Mouse (Mus musculus): ENCODE results near the gene Dock6.
"Not testable (repeated sequence)": the region's sequence is repeated elsewhere in the genome, so short reads cannot be mapped to it uniquely, and the experiment has no call there.

The Dock6 gene

GRCm38 (mm10) chr9:21852128-21853091, at the start of gene Dock6:
Dock6 (minus strand) TSS chr9:21852635.
- peak; percentile 80 for DNase-seq

GRCm38 (mm10) chr9:21901223-21901820, 48.9 kb upstream of the Dock6 start:
- peak; percentile 35 for DNase-seq

- no peak for DNase-seq
These were observed 36.8 kb upstream of the Dock6 start for GRCm38 (mm10) chr9:21889229-21889628.

GRCm38 (mm10) chr9:21876601-21877000, 24.2 kb upstream of the Dock6 start:
- DNase-seq = no peak

- no peak for DNase-seq
These were observed 19.8 kb upstream of the Dock6 start for GRCm38 (mm10) chr9:21872204-21872603.

GRCm38 (mm10) chr9:21870879-21871524, 18.6 kb upstream of the Dock6 start:
- DNase-seq = peak; percentile 54

GRCm38 (mm10) chr9:21869290-21869689, 16.9 kb upstream of the Dock6 start:
- DNase-seq = peak; percentile 47

GRCm38 (mm10) chr9:21867726-21868125, 15.3 kb upstream of the Dock6 start:
- DNase-seq = no peak

GRCm38 (mm10) chr9:21866641-21867040, 14.2 kb upstream of the Dock6 start:
- DNase-seq = no peak

GRCm38 (mm10) chr9:21865673-21866398, 13.4 kb upstream of the Dock6 start:
- DNase-seq = no peak

- DNase-seq = no peak
These were observed 9.7 kb upstream of the Dock6 start for GRCm38 (mm10) chr9:21862181-21862580.

- not testable (repeated sequence) for DNase-seq
These were observed 7.9 kb upstream of the Dock6 start for GRCm38 (mm10) chr9:21860349-21860748.

GRCm38 (mm10) chr9:21859606-21860005, 7.2 kb upstream of the Dock6 start:
- no peak for DNase-seq

- no peak for DNase-seq
These were observed 5.6 kb upstream of the Dock6 start for GRCm38 (mm10) chr9:21858084-21858483.

- DNase-seq = no peak
These were observed 5.1 kb upstream of the Dock6 start for GRCm38 (mm10) chr9:21857501-21857900.

GRCm38 (mm10) chr9:21854894-21855293, 2.5 kb upstream of the Dock6 start:
- no peak for DNase-seq

- no peak for DNase-seq
These were observed 1.5 kb upstream of the Dock6 start for GRCm38 (mm10) chr9:21853961-21854360.

- no peak for DNase-seq
These were observed 1.4 kb downstream of the Dock6 start for GRCm38 (mm10) chr9:21851084-21851483.

- no peak for DNase-seq
These were observed 2.5 kb downstream of the Dock6 start for GRCm38 (mm10) chr9:21849691-21850677.

GRCm38 (mm10) chr9:21847926-21848325, 4.5 kb downstream of the Dock6 start:
- no peak for DNase-seq

- DNase-seq = no peak
These were observed 5.0 kb downstream of the Dock6 start for GRCm38 (mm10) chr9:21847425-21847824.
